Mouse (Mus musculus) cerebellum, adult 18-20 months (tissue): ENCODE data around the gene Pcca.
"Not testable (repeated sequence)": the region's sequence is repeated elsewhere in the genome, so short reads cannot be mapped to it uniquely, and the experiment has no call there.

Experiments
- DNase-seq, 2 experiments: peaks; one replicate each; pipeline ENCODE4 v3.0.0; 2021

Gene Pcca

DNA sequence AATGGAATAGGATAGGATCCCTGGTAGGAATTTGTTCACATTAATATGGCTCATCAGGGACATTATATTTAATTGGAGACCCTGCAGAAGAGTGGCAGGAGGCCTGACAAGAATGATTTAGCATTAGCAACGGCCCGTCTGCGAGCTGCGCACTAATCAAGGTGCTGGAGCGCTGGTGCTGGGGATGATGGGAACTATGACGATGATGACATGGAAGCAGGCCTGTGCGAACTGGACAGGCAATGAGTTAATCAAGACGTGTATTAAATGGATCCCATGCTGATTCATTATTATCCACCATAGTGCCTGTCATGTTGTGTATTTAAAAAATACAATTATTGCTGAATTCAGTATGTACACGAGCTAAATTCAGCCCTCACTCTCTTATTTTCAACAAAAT, 36.7 kb downstream of the Pcca start:
- no peak for DNase-seq

DNA sequence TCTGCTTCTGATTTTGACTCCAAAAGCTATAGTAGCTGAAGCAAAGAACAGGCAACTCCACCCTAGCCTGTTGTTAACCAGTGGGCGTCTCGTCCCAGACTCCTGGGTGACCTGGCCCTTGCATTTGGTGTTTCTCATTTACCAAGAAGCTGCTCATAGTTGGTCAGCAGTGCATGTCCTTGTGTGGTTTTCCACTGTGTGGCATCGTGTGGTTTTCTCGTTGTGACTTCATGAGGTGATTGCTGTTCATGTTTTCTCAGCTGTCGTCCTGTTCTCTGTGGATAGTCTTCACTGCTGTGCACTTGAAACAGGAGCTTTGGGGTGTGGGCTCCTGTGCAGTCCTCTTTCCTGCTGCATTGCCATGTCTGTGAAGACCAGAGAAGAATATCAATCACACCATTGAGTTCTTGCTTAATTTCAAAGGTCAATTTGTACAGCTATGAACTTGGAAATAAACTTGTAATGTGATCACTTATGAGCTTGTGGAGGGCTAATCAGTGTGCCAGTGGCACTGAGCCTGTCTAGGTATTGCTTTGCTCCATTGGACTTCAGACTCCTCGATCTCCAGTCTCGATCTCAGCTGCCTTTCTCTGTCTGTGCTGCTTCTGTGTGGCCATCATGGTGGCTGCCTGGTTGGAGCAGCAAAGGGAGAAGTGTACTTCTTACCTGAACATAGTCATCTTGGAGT, 40.1 kb downstream of the Pcca start:
- no peak for DNase-seq

DNA sequence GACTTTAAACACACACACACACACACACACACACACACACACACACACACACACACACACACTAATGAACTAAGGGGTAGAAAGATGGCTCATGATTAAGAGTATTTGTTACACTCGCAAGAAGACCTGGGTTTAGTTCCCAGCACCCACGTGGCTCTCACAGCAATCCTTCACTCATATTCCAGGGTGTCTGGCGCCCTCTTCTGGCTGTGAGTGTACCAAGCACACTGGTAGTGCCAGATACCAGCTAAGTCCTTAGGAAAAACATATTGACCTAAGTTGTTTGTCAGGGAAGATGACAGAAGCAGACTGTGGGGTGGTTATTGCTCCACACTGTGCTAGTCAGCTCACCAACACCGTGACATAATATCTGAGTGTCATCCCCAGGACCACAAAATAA, 43.7 kb downstream of the Pcca start:
- no peak for DNase-seq

DNA sequence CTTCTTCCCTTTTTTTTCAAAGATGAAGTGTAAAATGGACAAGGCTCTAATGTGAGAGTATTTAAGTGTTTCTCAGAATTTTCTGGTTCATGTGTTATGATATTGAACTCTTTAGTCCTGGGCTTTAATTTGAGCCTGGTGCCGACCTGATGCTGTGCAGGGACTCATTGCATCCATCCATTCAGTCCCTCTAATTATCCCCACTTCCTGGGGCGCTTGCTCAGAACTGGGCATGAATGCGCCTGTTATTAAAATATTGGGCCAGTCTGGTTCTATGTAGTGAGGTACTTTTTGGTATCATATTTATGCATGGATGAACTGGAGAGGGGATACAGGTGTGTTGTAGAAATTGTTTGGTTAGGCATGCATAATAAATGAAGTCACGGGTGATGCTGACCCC, 47.9 kb downstream of the Pcca start:
- no peak for DNase-seq

DNA sequence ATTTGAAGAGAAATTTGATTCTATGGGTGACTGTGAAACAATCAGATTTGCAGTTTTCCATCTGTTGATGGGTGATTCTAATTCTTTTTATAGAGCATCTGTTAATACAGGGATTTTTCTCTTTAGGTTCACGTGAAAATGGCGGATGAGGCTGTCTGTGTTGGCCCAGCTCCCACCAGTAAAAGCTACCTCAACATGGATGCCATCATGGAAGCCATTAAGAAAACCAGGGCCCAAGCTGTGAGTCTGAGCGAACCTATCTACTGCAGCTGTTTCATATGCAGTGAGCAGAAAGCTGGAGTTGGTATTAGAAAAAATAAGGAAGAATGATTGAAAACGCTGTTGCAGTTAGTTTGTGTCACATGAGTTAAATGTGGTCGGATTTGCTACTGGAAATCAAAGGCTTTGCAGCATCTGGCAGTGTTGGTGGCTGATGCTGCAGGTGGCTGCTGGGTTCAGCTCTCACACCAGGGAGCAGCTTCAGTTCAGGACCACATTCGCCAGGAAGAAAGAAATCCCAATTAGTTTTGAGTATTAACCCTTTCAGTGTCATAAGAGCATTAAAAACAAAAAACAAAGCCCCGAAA, 48.5 kb downstream of the Pcca start:
- DNase-seq, result no peak

DNA sequence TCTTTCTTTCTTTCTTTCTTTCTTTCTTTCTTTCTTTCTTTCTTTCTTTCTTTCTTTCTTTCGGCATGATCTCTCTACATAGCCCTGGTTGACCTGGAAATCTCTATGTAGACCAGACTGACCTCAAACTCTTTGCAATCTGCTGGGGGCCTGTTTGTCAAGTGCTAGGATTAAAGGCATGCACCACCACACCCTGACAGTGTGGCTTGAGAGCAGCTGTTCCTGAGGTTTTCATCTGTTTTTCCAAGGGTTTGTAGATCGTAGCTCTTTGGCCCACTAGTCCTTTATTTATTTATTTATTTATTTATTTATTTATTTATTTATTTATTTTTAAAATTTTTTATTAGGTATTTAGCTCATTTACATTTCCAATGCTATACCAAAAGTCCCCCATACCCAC, 50.0 kb downstream of the Pcca start:
- not testable (repeated sequence) for DNase-seq

DNA sequence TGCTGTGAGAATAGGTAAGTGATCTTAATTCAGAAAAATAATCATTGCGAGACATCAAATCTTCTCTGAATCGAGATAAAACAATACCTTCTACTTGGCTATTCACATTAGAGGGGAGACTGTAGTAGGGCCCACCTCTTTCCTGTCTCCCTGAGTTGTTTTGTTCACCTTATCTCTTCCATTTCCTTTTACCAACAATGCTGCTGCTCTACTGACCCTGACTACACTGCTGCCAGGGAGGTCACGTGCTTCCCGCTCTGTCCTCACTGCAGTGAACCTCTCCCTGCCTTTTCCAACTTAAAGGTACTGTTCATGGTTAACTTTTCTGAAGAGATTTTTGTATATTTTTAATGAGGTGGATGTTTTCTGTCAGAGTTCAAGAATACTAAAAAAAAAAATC, 52.8 kb downstream of the Pcca start:
- no peak for DNase-seq

DNA sequence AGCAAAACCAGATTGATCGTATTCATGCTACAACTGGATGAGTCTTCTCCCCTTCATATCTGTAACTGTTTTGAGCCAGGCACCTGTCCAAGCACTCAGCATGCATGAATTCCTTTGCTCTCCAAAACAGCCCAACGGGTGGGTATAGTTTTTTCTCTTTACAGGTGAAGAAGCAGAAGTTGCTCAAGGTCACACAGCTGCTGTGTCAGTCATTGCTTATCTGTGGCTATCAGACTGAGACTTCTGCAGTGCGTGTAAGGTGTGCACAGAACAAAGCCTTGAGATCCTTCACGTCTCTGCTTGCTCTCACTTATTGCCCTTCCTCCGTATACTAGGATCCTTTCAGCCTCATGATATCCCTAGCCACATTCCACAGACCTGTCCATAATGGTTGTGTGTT, 63.4 kb downstream of the Pcca start:
- no peak for DNase-seq

DNA sequence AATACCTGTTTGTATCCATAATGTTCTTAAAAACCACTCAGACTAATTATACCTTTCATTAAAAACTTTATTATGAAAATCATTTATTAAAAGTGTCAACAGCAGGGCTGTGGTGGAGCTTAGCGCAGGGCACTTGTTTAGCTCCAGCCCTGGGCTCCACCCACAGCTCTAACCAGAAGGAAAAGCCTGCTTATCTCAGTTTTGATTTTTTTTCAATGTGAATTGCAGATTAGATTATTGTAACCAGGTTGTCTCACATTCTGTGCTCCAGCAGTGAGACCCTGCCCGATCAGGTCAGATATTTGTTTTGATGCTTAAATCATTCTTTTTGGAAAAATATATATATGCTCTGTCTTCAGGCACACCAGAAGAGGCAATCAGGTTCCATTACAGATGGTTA, 64.7 kb downstream of the Pcca start:
- DNase-seq, result no peak

DNA sequence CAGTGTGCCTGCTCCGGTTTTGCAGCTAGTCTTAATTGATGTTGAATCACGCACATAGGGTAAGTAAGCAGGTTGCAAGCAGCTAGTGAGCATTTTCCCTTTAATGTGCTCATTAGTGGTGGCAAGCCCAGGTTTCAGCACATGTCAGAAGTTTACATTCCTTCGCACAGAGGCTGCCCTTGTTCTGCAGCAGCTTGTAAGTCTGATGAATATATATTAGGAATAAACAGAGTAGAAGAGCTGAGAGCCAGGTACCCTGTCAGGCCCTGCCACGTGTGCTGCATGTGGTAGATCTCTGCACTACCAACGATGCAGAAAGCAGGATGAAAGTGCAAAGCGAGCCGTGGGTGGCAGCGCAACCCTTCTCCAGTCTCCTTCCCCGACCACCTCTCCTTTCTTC, 65.7 kb downstream of the Pcca start:
- DNase-seq, result no peak

DNA sequence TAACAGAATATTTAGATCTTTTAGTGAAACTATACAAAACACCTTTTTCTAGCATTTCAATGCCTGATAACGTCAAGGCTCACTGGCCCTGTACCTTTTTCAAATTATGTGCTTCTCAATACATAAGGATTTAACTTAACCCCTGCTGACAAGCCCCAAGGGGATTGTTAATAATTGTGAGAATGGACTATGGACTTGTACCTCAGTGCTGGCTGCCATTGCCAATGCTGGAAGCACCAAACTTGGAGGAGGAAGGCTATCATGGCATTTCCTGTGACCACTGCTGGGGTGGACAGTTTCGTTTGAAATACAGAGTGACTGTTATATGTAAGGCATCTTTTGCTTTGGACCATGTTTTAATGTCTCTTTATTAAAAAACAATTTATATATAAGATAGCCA, 68.6 kb downstream of the Pcca start:
- no peak for DNase-seq

DNA sequence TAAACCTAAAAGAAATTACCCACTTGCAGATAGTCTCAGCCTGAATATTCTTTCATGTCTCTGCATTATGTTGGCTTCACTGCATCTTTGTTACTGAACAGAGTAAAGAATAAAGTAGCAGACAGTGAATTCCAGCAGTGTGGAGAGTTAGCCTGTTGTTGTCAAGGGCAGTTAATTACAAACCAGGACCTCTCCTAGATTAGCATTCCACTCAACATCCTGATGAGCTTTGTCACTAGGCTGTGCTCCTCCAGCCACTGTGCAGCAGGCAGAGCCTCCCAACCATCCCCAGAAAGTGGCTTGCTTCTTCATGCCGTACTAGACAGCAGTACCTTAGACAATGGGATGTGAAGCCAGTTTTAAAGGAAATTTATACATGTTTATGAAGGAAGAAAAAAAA, 72.4 kb downstream of the Pcca start:
- DNase-seq, result no peak

DNA sequence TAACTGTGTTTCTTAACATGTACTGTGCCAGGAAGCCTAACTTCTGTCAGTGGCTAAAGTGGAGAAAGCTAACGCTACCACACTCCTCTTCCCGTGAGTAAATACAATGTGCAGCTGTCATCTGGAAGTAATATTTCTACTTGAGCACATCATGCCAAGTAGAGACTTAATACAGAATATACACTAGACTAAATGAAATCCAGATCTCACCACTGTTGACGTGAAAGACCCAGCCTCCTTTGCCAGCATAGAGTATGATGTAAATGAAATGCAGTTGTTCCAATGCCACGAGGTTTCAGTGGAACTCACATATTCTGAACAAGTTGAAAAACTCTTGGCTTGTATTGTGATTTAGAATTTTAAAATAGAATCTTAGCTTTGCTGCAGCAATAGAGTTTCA, 73.3 kb downstream of the Pcca start:
- DNase-seq, result no peak

DNA sequence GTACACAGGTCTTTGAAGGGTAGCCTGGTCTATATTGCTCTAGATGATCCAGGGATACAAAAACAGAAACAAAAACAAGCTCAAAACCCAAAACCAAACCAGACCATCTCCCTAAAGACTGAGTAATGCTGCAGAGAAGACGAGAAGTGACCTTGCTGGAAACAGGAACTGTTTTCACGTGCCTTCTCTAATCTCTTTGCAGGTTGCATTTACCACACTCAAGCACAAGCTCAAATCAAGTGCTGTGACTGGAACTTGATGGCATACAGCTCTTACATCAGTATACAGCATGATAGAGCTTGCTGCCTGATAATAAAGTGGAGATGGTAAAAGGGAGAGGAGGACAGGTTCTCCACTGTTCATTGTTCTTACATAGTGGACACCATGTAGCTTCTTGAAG, 74.2 kb downstream of the Pcca start:
- DNase-seq, result no peak

DNA sequence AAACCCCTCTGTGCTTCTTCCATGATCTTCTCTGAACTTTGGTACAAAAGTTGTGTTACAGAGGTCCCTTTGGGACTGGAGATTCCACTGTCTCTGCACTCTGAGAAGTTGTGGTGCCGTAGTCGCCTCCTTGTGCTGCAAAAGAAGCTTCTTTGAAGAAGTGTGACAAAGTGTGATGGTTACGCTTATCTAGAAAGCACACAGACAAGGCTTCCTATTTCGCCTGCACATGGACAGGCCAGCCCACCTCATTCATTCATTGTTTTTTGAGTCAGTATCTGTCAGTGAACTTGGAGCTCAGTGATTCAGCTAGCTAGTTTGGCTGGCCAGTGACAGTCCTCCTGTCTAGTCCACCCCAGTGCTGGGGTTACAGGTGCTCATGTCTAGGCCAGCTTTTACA, 76.9 kb downstream of the Pcca start:
- DNase-seq, result no peak

DNA sequence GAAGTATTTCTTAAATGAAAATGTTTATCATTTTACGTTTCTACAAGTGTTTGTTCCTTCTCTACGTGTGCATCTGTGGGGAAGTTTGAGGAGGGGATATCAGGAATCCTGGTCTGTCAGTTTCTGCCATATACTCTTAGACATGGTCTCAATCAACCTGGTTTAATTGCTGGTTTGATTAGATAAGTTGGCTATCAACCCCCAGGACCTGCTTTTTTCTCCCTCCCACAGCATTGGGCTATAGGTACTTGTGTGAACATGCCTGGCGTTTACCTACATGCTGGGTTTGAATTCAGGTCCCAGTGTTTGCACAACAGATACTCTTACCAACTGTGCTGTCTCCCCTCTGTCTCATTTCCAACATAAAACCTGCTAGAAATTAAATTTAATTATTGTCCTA, 78.2 kb downstream of the Pcca start:
- DNase-seq, result no peak

DNA sequence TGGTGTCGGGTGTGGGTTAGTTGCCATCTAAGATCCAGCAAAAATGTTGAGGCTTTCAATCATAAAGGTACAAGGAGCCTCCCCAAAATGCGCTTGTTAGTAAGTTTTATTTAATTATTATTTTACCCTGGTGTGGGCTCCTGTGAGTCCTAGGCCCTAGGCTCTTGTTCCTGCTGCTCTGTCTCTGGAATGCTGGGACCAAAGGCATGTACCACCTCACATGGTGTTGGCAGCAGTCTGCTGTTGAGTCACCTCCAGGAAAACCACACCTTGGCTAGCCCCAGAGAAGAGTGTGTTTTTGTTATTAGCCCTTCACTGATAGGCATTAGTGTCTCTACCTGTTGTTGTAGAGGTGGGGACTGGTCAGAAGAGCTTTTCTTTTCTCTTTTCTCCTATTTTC, 83.5 kb downstream of the Pcca start:
- DNase-seq, result no peak

DNA sequence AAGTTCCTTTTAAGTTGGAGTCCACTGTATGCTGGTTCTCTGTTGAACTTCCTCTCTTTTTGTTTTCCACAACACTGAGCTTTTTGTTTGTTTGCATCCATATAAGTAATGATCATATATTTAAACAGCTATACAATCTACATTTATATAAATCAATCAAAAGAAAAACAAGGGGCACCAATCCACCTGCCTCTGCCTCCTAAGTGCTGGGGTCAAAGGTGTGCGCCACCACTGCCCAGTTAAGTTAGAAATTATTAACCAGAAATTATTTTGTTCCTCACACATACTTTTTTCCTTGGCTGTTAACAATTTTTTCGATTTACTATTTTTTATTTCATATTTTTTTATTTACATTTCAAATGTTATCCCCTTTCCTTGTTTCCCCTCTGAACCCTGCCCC, 99.3 kb downstream of the Pcca start:
- DNase-seq, result no peak

DNA sequence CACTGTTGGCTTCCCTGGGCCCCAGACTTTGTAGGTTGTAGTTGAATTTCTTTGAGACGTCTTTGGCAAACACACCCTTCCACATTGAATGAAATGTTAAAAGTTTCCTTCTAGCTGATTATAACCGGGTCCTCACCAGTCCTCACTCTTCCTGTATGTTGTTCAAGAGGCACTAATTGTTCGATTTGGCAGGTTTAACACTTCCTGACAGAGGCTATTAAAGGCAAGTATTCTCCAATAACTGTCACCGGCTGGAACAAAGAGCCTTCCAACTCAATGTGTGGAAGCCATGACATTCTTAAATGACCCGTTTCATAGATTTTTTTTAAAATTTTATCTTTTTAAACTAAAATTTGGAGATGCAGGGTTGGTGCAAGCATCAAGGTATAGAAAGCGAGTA, 102.5 kb downstream of the Pcca start:
- DNase-seq, result no peak

DNA sequence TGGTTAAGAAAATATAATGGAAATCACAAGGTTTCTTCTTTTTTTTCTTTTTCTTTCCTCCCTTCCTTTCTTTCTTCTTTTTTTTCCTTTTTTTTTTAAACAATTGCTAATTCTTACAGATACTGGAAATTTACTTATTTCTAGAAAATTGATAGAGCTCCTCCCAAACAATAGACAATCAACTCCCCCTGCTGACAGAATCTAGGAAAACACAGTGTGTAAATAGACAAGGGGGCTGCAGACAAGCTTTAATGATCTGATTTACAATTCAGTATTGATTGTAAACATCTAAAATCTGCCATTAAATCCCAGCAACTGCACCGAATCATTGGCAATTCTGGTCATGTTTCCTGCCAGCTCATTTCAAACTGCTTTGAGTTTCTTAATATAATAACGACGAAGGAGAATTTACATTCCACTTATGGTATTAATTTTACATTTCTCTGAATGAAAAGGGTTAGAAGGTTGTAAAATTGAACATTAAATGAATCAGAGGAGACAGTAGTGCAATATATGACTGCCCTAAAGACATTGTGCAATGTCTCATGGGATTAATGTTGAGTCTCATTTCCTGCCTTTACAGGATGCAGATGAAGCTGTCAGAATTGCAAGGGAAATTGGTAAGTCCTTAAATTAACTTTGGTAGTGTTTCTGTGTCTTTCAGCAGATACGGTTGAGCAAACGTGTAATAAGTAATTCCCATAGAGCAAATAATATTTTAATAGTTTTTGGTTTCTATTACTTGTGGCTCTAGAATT, 103.9 kb downstream of the Pcca start:
- no peak for DNase-seq

DNA sequence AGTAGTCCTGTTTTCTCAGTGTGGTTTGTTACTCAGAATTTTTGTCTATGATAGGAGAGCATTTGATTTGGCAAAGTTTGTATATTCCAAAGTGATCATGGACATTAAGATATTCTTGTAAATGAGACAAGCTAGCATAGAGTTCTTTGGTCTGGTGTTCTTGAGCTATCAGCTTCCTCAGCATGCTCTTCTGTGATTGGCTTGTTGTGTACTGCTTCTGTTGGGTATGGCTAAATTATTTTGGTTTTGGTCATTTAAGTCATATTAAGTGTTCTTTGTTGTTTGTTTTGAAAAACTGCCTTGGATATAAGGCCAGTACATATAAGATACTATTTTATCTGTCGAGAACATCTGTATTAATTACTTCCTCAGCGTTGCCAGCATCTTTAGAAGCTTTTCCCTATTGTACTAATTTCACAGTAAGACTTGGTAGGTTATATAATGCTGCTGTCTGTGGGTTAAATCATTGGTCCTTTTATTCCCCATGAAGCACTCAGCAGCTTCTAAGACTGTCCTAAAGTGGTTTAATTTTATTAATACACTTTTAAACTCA, 105.1 kb downstream of the Pcca start:
- no peak for DNase-seq

DNA sequence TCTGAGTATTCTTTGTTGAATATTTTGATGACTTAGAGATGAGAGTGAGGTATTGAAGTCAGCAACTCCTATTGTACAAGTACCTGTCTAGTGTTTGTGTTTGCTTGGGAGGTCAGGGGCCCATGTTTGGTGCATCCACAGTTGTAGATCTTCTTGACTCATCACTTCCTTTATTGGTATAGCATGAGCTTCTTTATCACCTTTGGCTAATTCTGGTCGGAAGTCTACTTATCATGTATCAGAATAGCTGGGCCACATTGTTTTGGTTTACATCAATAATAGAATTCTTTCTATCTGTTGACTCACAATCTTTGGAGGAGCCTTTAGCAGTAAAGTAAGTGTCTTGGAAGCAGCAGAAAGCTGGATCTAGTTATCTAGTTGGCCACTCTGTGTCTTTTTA, 108.3 kb downstream of the Pcca start:
- no peak for DNase-seq

DNA sequence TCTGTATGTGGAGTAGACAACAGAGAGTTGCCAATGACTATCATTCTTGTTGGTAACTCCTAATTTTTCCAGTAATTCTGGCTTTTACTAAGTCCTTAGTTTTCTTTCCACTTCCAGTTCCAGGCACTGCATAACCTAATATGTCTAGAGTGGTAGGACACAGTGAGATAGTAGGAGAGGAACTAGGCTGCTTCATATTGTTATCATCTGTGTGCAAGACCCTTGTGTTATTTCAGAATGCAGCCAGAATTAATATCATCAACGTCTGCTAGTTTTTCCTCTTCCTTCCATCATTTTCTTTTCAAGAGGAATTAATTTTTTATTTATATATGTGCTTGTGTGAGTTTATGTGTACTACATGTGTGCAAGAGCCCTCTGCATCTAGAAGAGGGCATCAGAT, 114.1 kb downstream of the Pcca start:
- no peak for DNase-seq

DNA sequence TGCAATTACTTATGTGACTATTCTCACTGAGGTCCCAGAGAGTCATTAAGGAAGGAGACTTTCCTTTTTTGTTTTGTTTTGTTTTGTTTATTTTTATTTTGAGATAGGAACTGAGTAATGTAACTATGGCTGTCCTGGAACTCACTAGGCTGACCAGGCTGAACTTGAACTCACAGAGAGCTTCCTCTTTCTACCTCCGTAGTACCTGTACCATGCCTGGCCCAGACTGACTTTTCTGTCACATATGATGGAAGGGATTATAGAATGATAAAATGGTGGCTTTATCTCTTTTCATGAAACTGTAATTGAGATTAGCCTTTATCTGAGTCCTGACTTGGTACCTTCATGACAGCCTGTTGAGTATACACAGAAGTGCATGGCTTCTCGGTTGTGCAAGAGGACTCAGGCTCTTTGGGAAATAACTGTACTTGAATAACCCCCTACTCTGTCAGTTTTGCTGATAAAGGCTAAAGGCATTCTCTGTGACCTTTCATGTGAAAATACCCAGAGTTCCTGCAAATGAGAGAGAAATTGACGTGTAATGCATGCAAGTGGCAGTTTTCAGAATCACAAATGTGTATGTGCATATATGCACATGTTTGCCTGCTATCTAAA, 115.3 kb downstream of the Pcca start:
- DNase-seq, result no peak
